Mouse (Mus musculus): ENCODE data around the gene Olfr1126. TPM values are rescaled to one million over a fixed set of nuclear protein-coding genes. Genes with fewer than 3 reads are reported as not detected.
"Not testable (repeated sequence)": the region's sequence is repeated elsewhere in the genome, so short reads cannot be mapped to it uniquely, and the experiment has no call there.

The Olfr1126 gene
- polyA plus RNA-seq (2015; fragmentation: Nextera tagmentation; extraction: Ambion mirVana), result not detected in 2 replicates

DNA sequence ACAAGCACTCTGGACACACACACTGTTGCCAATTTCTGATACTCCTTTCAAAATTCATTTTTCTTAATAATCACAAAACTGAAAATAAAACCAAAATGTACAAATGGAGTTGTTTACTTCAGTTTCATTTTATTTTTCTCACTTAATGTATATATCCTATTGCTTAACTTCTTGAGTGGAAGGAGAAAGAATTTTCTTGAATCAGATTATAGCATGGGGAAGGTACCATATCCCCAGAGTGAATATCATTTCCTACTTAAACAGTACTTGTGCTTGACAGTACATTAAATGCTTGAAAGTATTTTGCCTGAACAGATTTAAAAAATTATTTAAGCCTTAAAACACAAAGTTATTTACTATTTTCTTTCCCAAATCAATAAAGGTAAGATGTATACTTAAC lies at the start of gene Olfr1126:
TSS of gene Olfr1126 (plus strand) at position 301 of the 400 bp plus-strand sequence.
- Histone ChIP-seq H3K36me3 (no peaks in the 10 kb centered on the region), H3K9ac (no peak within 1 kb of the TSS), H3K9me3 (replicated peaks) (no peaks in the 10 kb centered on the region), H3K27ac (replicated peaks) (no peak within 1 kb of the TSS), H3K27me3 (no peaks in the 10 kb centered on the region), H3K4me1 (no peaks in the 10 kb centered on the region), H3K4me2 (replicated peaks) (no peak within 1 kb of the TSS), H3K4me3 (replicated peaks) (no peak within 1 kb of the TSS)
- ATAC-seq (ENCODE audit: insufficient number of reproducible peaks, low FRiP score, low TSS enrichment, low read depth), result no peak

- H3K9ac ChIP-seq, result no peak within 1 kb of the TSS
Measured at GRCm38 (mm10) chr2:87416335-87416734, 37.4 kb upstream of the Olfr1126 start, which contains the start of gene Olfr1123. Olfr1123 (plus strand) TSS chr2:87416635.

GRCm38 (mm10) chr2:87429975-87430374 lies 23.8 kb upstream of the Olfr1126 start, which contains the start of gene Olfr1124:
Olfr1124 (plus strand) TSS chr2:87430275.
- no peaks in the 10 kb centered on the region for H3K9me3 ChIP-seq (replicated peaks)
- ATAC-seq (ENCODE audit: insufficient number of reproducible peaks, low FRiP score, low TSS enrichment, low read depth), result no peak

More at GRCm38 (mm10) chr2:87416335-87416734, 37.4 kb upstream of the Olfr1126 start, which contains the start of gene Olfr1123:
- Histone ChIP-seq H3K27ac (replicated peaks) (no peak within 1 kb of the TSS), H3K4me3 (replicated peaks) (no peak within 1 kb of the TSS), H3K9me3 (replicated peaks) (no peaks in the 10 kb centered on the region), H3K27me3 (no peaks in the 10 kb centered on the region), H3K36me3 (no peaks in the 10 kb centered on the region), H3K4me2 (replicated peaks) (no peak within 1 kb of the TSS), H3K4me1 (no peaks in the 10 kb centered on the region)
- no peak for ATAC-seq (ENCODE audit: insufficient number of reproducible peaks, low FRiP score, low TSS enrichment, low read depth)
- 82% methylated on average over 1 of the region's 1 CpGs for WGBS

GRCm38 (mm10) chr2:87437731-87438130 lies 16.0 kb upstream of the Olfr1126 start:
- no peaks in the 10 kb centered on the region for H3K36me3 ChIP-seq
- H3K9me3 ChIP-seq (replicated peaks), result no peaks in the 10 kb centered on the region
- ATAC-seq (ENCODE audit: insufficient number of reproducible peaks, low FRiP score, low TSS enrichment, low read depth), result no peak
- H3K4me3 ChIP-seq (replicated peaks), result no peak overlapping the region
- H3K4me2 ChIP-seq (replicated peaks), result no peak overlapping the region
- H3K27ac ChIP-seq (replicated peaks), result no peak overlapping the region
- H3K4me1 ChIP-seq, result no peaks in the 10 kb centered on the region
- H3K27me3 ChIP-seq, result no peaks in the 10 kb centered on the region
- 86% methylated on average over 16 of the region's 16 CpGs for WGBS
- no peak overlapping the region for H3K9ac ChIP-seq

More at GRCm38 (mm10) chr2:87429975-87430374, 23.8 kb upstream of the Olfr1126 start, which contains the start of gene Olfr1124:
- H3K27ac ChIP-seq (replicated peaks), result no peak within 1 kb of the TSS
- H3K4me1 ChIP-seq, result no peaks in the 10 kb centered on the region
- no peaks in the 10 kb centered on the region for H3K27me3 ChIP-seq
- H3K36me3 ChIP-seq, result no peaks in the 10 kb centered on the region
- WGBS, result 89% methylated on average over 1 of the region's 1 CpGs
- no peak within 1 kb of the TSS for H3K4me2 ChIP-seq (replicated peaks)
- H3K9ac ChIP-seq, result no peak within 1 kb of the TSS
- H3K4me3 ChIP-seq (replicated peaks), result no peak within 1 kb of the TSS

DNA sequence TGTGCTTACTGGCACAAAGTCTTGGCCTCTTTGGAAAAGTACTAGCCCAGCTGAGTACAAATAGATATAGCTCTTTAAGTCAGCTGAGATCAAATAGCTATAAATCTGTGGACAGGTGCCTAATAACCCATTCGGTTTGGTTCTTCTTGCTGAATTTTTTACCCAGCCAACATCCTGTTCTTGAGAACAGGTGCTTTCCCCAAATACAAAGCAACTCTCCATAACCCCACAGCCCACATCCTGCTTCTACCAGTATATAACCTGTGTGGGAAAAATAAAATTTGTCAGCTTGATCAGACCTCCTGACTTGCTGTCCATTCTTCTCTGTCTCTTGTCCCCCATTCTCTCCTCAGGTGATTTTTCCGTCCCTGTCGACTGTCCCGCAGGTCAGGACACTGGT lies 8.0 kb downstream of the Olfr1126 start:
- ATAC-seq (ENCODE audit: insufficient number of reproducible peaks, low FRiP score, low TSS enrichment, low read depth), result no peak
- Histone ChIP-seq H3K4me2 (replicated peaks) (no peak overlapping the region), H3K4me3 (replicated peaks) (no peak overlapping the region), H3K9ac (no peak overlapping the region), H3K9me3 (replicated peaks) (no peaks in the 10 kb centered on the region), H3K4me1 (no peaks in the 10 kb centered on the region), H3K36me3 (no peaks in the 10 kb centered on the region), H3K27ac (replicated peaks) (no peak overlapping the region), H3K27me3 (no peaks in the 10 kb centered on the region)
- 89% methylated on average over 4 of the region's 4 CpGs for WGBS

GRCm38 (mm10) chr2:87480207-87480606 lies 26.4 kb downstream of the Olfr1126 start:
- Histone ChIP-seq H3K4me1 (no peaks in the 10 kb centered on the region), H3K4me2 (replicated peaks) (no peak overlapping the region), H3K9ac (no peak overlapping the region), H3K9me3 (replicated peaks) (no peaks in the 10 kb centered on the region), H3K27ac (replicated peaks) (no peak overlapping the region), H3K27me3 (no peaks in the 10 kb centered on the region), H3K36me3 (no peaks in the 10 kb centered on the region), H3K4me3 (replicated peaks) (no peak overlapping the region)
- ATAC-seq (ENCODE audit: insufficient number of reproducible peaks, low FRiP score, low TSS enrichment, low read depth), result no peak

DNA sequence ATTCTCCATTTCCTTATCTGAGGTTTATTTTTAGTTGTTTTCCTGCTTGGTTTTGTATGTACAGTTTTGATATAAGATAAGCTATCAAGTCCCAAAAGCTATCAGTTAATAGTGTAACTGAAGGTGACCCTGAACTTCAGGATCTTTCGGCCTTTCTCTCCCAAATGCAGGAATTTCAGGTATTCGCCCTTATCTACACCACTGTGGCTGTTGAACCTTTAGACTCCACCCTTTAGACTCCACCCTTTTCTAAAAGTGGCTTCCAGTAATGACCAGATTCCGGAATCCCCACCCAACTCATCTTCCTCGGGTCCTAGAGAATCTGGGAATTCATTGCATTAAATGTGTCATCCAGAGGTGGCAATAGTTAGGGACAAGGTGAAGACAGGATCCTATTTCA lies 27.4 kb downstream of the Olfr1126 start:
- H3K4me1 ChIP-seq, result no peaks in the 10 kb centered on the region
- H3K9me3 ChIP-seq (replicated peaks), result no peaks in the 10 kb centered on the region
- no peaks in the 10 kb centered on the region for H3K27me3 ChIP-seq
- no peak for ATAC-seq (ENCODE audit: insufficient number of reproducible peaks, low FRiP score, low TSS enrichment, low read depth)
- no peak overlapping the region for H3K4me3 ChIP-seq (replicated peaks)
- H3K27ac ChIP-seq (replicated peaks), result no peak overlapping the region
- no peaks in the 10 kb centered on the region for H3K36me3 ChIP-seq
- WGBS, result 80% methylated on average over 4 of the region's 4 CpGs
- H3K4me2 ChIP-seq (replicated peaks), result no peak overlapping the region
- H3K9ac ChIP-seq, result no peak overlapping the region

DNA sequence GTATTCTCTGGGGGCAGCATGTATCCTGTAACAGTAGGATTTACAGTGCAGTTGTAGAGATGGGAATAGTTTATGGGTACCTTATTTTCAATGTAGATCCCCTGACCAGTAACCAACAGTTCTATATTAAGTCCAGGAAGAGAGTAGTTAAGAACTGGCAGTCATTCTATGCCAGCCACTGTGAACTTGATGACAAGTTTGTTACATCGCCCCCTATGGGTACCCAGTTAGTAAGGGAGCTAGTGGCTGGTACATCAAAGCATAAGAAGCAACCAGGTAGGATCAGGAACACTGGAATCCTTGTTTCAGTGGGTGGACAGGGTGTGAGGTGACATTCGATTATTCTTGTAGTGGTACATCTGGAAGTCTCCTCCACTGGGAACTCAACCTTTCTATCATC lies 28.5 kb downstream of the Olfr1126 start:
- ATAC-seq (ENCODE audit: insufficient number of reproducible peaks, low FRiP score, low TSS enrichment, low read depth), result no peak
- Histone ChIP-seq H3K9me3 (replicated peaks) (no peaks in the 10 kb centered on the region), H3K36me3 (no peaks in the 10 kb centered on the region), H3K4me3 (replicated peaks) (no peak overlapping the region), H3K27me3 (no peaks in the 10 kb centered on the region), H3K9ac (no peak overlapping the region), H3K4me2 (replicated peaks) (no peak overlapping the region), H3K27ac (replicated peaks) (no peak overlapping the region), H3K4me1 (no peaks in the 10 kb centered on the region)
- 73% methylated on average over 2 of the region's 2 CpGs for WGBS

DNA sequence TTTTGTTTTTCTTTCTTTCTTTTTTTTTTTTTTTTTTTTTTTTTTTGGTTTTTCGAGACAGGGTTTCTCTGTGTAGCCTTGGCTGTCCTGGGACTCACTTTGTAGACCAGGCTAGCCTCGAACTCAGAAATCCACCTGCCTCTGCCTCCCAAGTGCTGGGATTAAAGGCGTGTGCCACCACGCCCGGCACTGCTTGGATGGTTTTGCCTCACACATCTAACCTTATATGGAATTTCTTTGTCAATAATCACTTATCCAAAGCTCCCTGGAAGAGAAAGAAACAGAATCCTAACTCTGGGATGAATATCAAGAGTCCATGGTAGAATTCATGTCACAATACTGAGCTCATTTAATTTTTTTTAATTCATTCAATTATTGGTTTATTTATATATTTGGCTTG lies 43.2 kb downstream of the Olfr1126 start, which contains the start of gene Pramel7:
TSS of gene Pramel7 (minus strand) at position 101 of the 400 bp plus-strand sequence.
- H3K9ac ChIP-seq; H3K4me1 ChIP-seq; H3K4me2 ChIP-seq (replicated peaks); H3K27ac ChIP-seq (replicated peaks); H3K36me3 ChIP-seq; H3K27me3 ChIP-seq; H3K9me3 ChIP-seq (replicated peaks); H3K4me3 ChIP-seq (replicated peaks); ATAC-seq (ENCODE audit: insufficient number of reproducible peaks, low FRiP score, low TSS enrichment, low read depth): not testable (repeated sequence)
- 83% methylated on average over 4 of the region's 5 CpGs for WGBS

DNA sequence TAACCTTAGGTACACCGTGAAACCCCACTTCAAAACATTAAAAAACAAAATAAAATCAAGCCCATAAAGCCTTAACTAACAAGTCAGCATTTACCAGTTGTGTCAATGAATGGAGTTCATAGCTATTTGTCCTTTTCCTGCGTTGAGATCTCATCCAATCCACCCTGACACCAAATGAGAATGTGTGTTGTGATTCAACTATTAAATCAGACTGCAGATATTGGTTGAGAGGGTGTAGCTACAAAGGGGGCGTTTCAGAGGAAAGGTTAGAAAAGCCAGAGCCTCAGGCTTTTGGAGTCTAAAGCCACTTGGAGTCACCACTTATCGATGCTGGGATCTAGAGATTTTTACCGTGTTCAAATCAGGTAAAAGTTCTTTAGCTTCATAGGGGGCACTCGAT lies 52.5 kb downstream of the Olfr1126 start, which contains the start of gene Pramel6:
TSS of gene Pramel6 (plus strand) at position 301 of the 400 bp plus-strand sequence.
- Histone ChIP-seq H3K4me1 (no peaks in the 10 kb centered on the region), H3K9me3 (replicated peaks) (no peaks in the 10 kb centered on the region), H3K27me3 (no peaks in the 10 kb centered on the region), H3K4me2 (replicated peaks) (no peak within 1 kb of the TSS), H3K27ac (replicated peaks) (no peak within 1 kb of the TSS), H3K4me3 (replicated peaks) (no peak within 1 kb of the TSS), H3K9ac (no peak within 1 kb of the TSS), H3K36me3 (no peaks in the 10 kb centered on the region)
- ATAC-seq (ENCODE audit: insufficient number of reproducible peaks, low FRiP score, low TSS enrichment, low read depth), result no peak
- 85% methylated on average over 6 of the region's 6 CpGs for WGBS
